21 mouse cellular contexts compared by ENCODE assay signal in the genomic region with DNA sequence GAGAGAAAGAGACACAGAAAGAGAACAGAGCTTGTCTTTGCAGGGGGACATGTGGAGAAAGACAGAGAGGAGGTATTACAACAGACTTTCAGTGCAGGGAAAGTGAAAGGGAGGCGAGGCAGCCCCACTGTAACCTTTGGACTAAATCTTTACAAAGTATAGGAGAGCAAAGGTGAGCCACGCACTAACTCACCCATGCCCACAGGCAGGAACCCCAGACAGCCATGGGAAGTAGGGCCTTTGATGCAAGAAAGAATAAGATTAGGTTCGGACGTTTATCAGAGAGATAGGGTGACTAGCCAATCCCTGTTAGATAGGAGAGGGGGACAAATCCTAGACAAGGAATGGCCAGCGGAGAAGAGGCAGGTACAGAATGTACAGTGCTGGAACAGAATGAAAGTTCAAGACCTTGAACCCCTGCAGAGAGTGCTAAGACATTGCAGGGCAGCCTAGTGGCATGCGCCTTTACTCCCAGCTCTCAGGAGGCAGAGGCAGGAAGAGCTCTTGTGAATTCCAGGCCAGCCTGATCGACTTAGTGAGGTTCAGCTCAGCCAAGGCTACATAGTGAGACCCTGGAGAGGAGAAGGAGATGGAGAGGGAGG. TPM values are rescaled to one million over a fixed set of nuclear protein-coding genes. Genes with fewer than 3 reads are reported as not detected.
A peak's percentile ranks its signal among the peaks of the same experiment; 100 is the strongest.
DNase-seq lines count a peak whose midpoint lies in the region; ATAC-seq and TF ChIP-seq lines count a peak whose summit lies in the region.
"Had no signal": no experiment of that assay in that cellular context is flagged by ENCODE, and none has a peak within 500 bp of the region (broad histone marks: within the 10 kb centered on the region; RNA-seq: fewer than 3 reads in every experiment).

No protein-coding gene starts in this region.

- dilution Hi-C loops in CH12.LX (cut with MboI; ENCODE audit: extremely low pct_ligation_motif_present, extremely low pct_unique_long_range_greater_than_20kb, low sequenced_read_pairs) = no loop called here

- no peak overlapping the region for H3K4me2 ChIP-seq in hindbrain, embryonic 13.5 days
- peak overlapping the region; percentile 59 for H3K4me2 ChIP-seq in CH12.LX (ENCODE audit: insufficient read depth, low read depth, poor library complexity, severe bottlenecking)
- H3K4me2 ChIP-seq in intestine, postnatal 0 days (replicated peaks; ENCODE audit: low read depth) = peak overlapping the region; percentile 18; the same call in 1 of the 2 replicates
- H3K4me2 ChIP-seq in myocyte (ENCODE audit: low read depth) = peak overlapping the region; percentile 7
- H3K4me2 ChIP-seq in midbrain, embryonic 16.5 days (ENCODE audit: low read length) = no peak overlapping the region
- H3K4me2 ChIP-seq: forebrain, embryonic 13.5 days had no signal

- no peak for DNase-seq in hindbrain, embryonic 10.5 days (ENCODE audit: low spot score)
- no peak for DNase-seq in CH12.LX (ENCODE audit: extremely low read depth)
- DNase-seq in left cerebral cortex, postnatal 4 days = no peak
- DNase-seq in urinary bladder, adult 2 months (ENCODE audit: low spot score) = no peak
- DNase-seq: adrenal gland, postnatal 25 days; heart, postnatal 14 days; right cerebral cortex, postnatal 14 days; thymus, postnatal 14 days had no signal

- H3K27me3 ChIP-seq in hindbrain, embryonic 10.5 days (ENCODE audit: insufficient read depth, poor library complexity, severe bottlenecking) = no peaks in the 10 kb centered on the region
- no peaks in the 10 kb centered on the region for H3K27me3 ChIP-seq in hindbrain, embryonic 13.5 days
- H3K27me3 ChIP-seq in CH12.LX (replicated peaks) (peaks cover 3% of the 10 kb centered on the region), myocyte (ENCODE audit: control insufficient read depth, insufficient read depth, insufficient read length) (no peaks in the 10 kb centered on the region)
- no peaks in the 10 kb centered on the region for H3K27me3 ChIP-seq in intestine, postnatal 0 days (replicated peaks; ENCODE audit: control insufficient read depth, insufficient read depth, low read length)
- H3K27me3 ChIP-seq in midbrain, embryonic 16.5 days (ENCODE audit: control insufficient read depth, insufficient read depth, low read depth, low read length) = no peaks in the 10 kb centered on the region
- H3K27me3 ChIP-seq: forebrain, embryonic 13.5 days had no signal

- no peaks in the 10 kb centered on the region for H3K36me3 ChIP-seq in hindbrain, embryonic 10.5 days
- no peaks in the 10 kb centered on the region for H3K36me3 ChIP-seq in hindbrain, embryonic 13.5 days
- H3K36me3 ChIP-seq in CH12.LX (replicated peaks in 1 of 2; ENCODE audit: control insufficient read depth in 1 of 2, insufficient read depth in 1 of 2, low read length in 1 of 2) = no peaks in the 10 kb centered on the region
- no peaks in the 10 kb centered on the region for H3K36me3 ChIP-seq in intestine, postnatal 0 days (ENCODE audit: control insufficient read depth, insufficient read depth)
- no peaks in the 10 kb centered on the region for H3K36me3 ChIP-seq in myocyte (ENCODE audit: control insufficient read depth, insufficient read depth)
- H3K36me3 ChIP-seq in midbrain, embryonic 16.5 days (ENCODE audit: control insufficient read depth, insufficient read depth, low read length) = no peaks in the 10 kb centered on the region

- peaks cover 19% of the 10 kb centered on the region for H3K4me1 ChIP-seq in hindbrain, embryonic 10.5 days (replicated peaks)
- H3K4me1 ChIP-seq in hindbrain, embryonic 13.5 days (replicated peaks) = peaks cover 7% of the 10 kb centered on the region
- peaks cover under 1 to 2% of the 10 kb centered on the region in 2 experiments for H3K4me1 ChIP-seq in CH12.LX (ENCODE audit: control insufficient read depth in 1 of 2, insufficient read depth in 2 of 2)
- no peaks in the 10 kb centered on the region for H3K4me1 ChIP-seq in intestine, postnatal 0 days (replicated peaks; ENCODE audit: control insufficient read depth, insufficient read depth, low read length)
- no peaks in the 10 kb centered on the region for H3K4me1 ChIP-seq in midbrain, embryonic 16.5 days (ENCODE audit: control insufficient read depth, insufficient read depth, low read length)

- no peak for TF ChIP-seq RAD21 in CH12.LX (IDR thresholded peaks at IDR 0.05; ENCODE audit: low read depth, low read length)

- no peak overlapping the region for H3K4me3 ChIP-seq in hindbrain, embryonic 10.5 days
- H3K4me3 ChIP-seq in hindbrain, embryonic 13.5 days = no peak overlapping the region
- no peak overlapping the region for H3K4me3 ChIP-seq in CH12.LX (replicated peaks in 1 of 3; ENCODE audit: low read depth in 2 of 3, low read length in 2 of 3, poor library complexity in 1 of 3)
- H3K4me3 ChIP-seq in intestine, postnatal 0 days (ENCODE audit: low read depth, low read length) = no peak overlapping the region
- no peak overlapping the region for H3K4me3 ChIP-seq in myocyte
- H3K4me3 ChIP-seq in midbrain, embryonic 16.5 days (ENCODE audit: low read depth, low read length) = no peak overlapping the region
- H3K4me3 ChIP-seq: forebrain, embryonic 13.5 days had no signal

- in situ Hi-C loops in CH12.LX (cut with MboI; ENCODE audit: low pct_ligation_motif_present, low pct_unique_long_range_greater_than_20kb, low sequenced_read_pairs) = no loop called here

- no peaks in the 10 kb centered on the region for H3K9me3 ChIP-seq in hindbrain, embryonic 10.5 days
- H3K9me3 ChIP-seq in hindbrain, embryonic 13.5 days = no peaks in the 10 kb centered on the region
- no peaks in the 10 kb centered on the region for H3K9me3 ChIP-seq in CH12.LX (replicated peaks; ENCODE audit: low read length)
- H3K9me3 ChIP-seq in intestine, postnatal 0 days (ENCODE audit: control insufficient read depth) = no peaks in the 10 kb centered on the region
- H3K9me3 ChIP-seq in midbrain, embryonic 16.5 days (replicated peaks; ENCODE audit: control insufficient read depth, low read length, poor library complexity, severe bottlenecking) = no peaks in the 10 kb centered on the region
- H3K9me3 ChIP-seq: forebrain, embryonic 13.5 days had no signal

- H3K27ac ChIP-seq in hindbrain, embryonic 10.5 days = peak overlapping the region; percentile 69; the same call in 1 of the 2 replicates
- H3K27ac ChIP-seq in hindbrain, embryonic 13.5 days = no peak overlapping the region
- no peak overlapping the region for H3K27ac ChIP-seq in CH12.LX (ENCODE audit: insufficient read depth, low read depth)
- H3K27ac ChIP-seq in intestine, postnatal 0 days (ENCODE audit: low read depth, low read length) = peak overlapping the region; percentile 60
- H3K27ac ChIP-seq in midbrain, embryonic 16.5 days (ENCODE audit: low read length) = no peak overlapping the region
- H3K27ac ChIP-seq: forebrain, embryonic 13.5 days had no signal

- no peaks in the 10 kb centered on the region for H3K79me2 ChIP-seq in CH12.LX (replicated peaks; ENCODE audit: control insufficient read depth, extremely low read depth, insufficient read depth, poor library complexity, severe bottlenecking)
- H3K79me2 ChIP-seq in myocyte (ENCODE audit: control insufficient read depth, insufficient read depth) = no peaks in the 10 kb centered on the region

- intact Hi-C loops in left cerebral cortex, postnatal 4 days (cut with DNase I) = no loop called here

- no peak overlapping the region for H3ac ChIP-seq in myocyte (ENCODE audit: control insufficient read depth, insufficient read length)

- TF ChIP-seq EP300 in CH12.LX (IDR thresholded peaks at IDR 0.05; ENCODE audit: low read length) = no peak

- TF ChIP-seq CTCF in CH12.LX (conservative IDR thresholded peaks at IDR 0.05 in 1 of 2, IDR thresholded peaks at IDR 0.05 in 1 of 2; ENCODE audit: low read depth in 2 of 2, low read length in 2 of 2) = no peak
- TF ChIP-seq CTCF in intestine, postnatal 0 days (IDR thresholded peaks at IDR 0.05; ENCODE audit: low read depth) = no peak

- ATAC-seq in hindbrain, embryonic 13.5 days (ENCODE audit: low FRiP score) = no peak
- ATAC-seq in intestine, postnatal 0 days = peak; percentile 93
- ATAC-seq in midbrain, embryonic 16.5 days = no peak

- H3K9ac ChIP-seq in hindbrain, embryonic 13.5 days = no peak overlapping the region
- H3K9ac ChIP-seq in CH12.LX (ENCODE audit: insufficient read depth, low read depth) = no peak overlapping the region
- no peak overlapping the region for H3K9ac ChIP-seq in intestine, postnatal 0 days (ENCODE audit: low read depth, low read length)
- no peak overlapping the region for H3K9ac ChIP-seq in midbrain, embryonic 16.5 days (ENCODE audit: low read depth, low read length)
- H3K9ac ChIP-seq: forebrain, embryonic 13.5 days had no signal

- TF ChIP-seq POLR2A in CH12.LX (IDR thresholded peaks at IDR 0.05; ENCODE audit: low read depth, low read length) (no peak), myocyte (IDR thresholded peaks at IDR 0.05; ENCODE audit: insufficient read length, low read depth) (no peak)

- 85% methylated on average over 7 of the region's 7 CpGs for WGBS in hindbrain, embryonic 10.5 days
- WGBS in hindbrain, embryonic 13.5 days = 87% methylated on average over 7 of the region's 7 CpGs
- WGBS in intestine, postnatal 0 days = 51% methylated on average over 7 of the region's 7 CpGs
- WGBS in midbrain, embryonic 16.5 days = 89% methylated on average over 7 of the region's 7 CpGs

RNA-seq across cellular contexts. Expression of a gene that starts 12.0 kb away (rescaled TPM):
- polyA plus RNA-seq in hindbrain, embryonic 10.5 days (2016; fragmentation: Nextera tagmentation; extraction: Ambion mirVana) = not detected in 2 replicates
- polyA plus RNA-seq in hindbrain, embryonic 13.5 days (2015; fragmentation: Nextera tagmentation; extraction: Ambion mirVana) = 0.09 TPM in 1 of 2 replicates, not detected in the other
- not detected in 2 replicates for total RNA-seq in CH12.LX (2012; rRNA removed)
- not detected in 2 replicates for total RNA-seq in CH12.LX (2014; rRNA removed)
- not detected in 2 replicates for polyA plus RNA-seq in CH12.LX (2012; ENCODE audit: insufficient read length, low read depth)
- polyA plus RNA-seq in intestine, postnatal 0 days (2015; fragmentation: Nextera tagmentation; extraction: Ambion mirVana) = 23.1 and 26.0 TPM in 2 replicates
- not detected for polyA plus RNA-seq in myocyte (2012; fragmentation: generic; extraction: Trizol)
- total RNA-seq in left cerebral cortex, postnatal 4 days (2021) = not detected
- polyA plus RNA-seq in midbrain, embryonic 16.5 days (2015; fragmentation: Nextera tagmentation; extraction: Ambion mirVana) = not detected in 2 replicates
- 0.03 TPM in 1 of 2 replicates, not detected in the other for polyA plus RNA-seq in urinary bladder, adult 2 months (2012; rRNA removed)
- total RNA-seq: adrenal gland, postnatal 25 days; common myeloid progenitor, adult 5-6 weeks; heart, postnatal 14 days; layer of hippocampus, postnatal 10 days; left cerebral cortex, postnatal 36 days; megakaryocyte, adult 5-6 weeks had no signal
- polyA plus RNA-seq: embryonic facial prominence, embryonic 14.5 days; forebrain, embryonic 13.5 days; lung, embryonic 16.5 days had no signal

RNA-seq across cellular contexts. Expression of a gene that starts 59.3 kb away (rescaled TPM):
- polyA plus RNA-seq in hindbrain, embryonic 10.5 days (2016; fragmentation: Nextera tagmentation; extraction: Ambion mirVana) = 0.60 and 2.0 TPM in 2 replicates
- polyA plus RNA-seq in hindbrain, embryonic 13.5 days (2015; fragmentation: Nextera tagmentation; extraction: Ambion mirVana) = 0.74 and 1.8 TPM in 2 replicates
- total RNA-seq in CH12.LX (2012; rRNA removed) (3.9 TPM in 2 replicates), CH12.LX (2014; rRNA removed) (1.7 and 1.9 TPM in 2 replicates)
- polyA plus RNA-seq in CH12.LX (2012; ENCODE audit: insufficient read length, low read depth) (2.0 and 2.9 TPM in 2 replicates), myocyte (2012; fragmentation: generic; extraction: Trizol) (1.1 TPM)
- 0.88 and 1.0 TPM in 2 replicates for polyA plus RNA-seq in intestine, postnatal 0 days (2015; fragmentation: Nextera tagmentation; extraction: Ambion mirVana)
- 1 to 10 TPM in 1 of 2 experiments, under 1 TPM in 1; 0.89 to 1.0 TPM for total RNA-seq in left cerebral cortex, postnatal 4 days (2021)
- 1.3 and 2.0 TPM in 2 replicates for polyA plus RNA-seq in midbrain, embryonic 16.5 days (2015; fragmentation: Nextera tagmentation; extraction: Ambion mirVana)
- 0.07 and 0.10 TPM in 2 replicates for polyA plus RNA-seq in urinary bladder, adult 2 months (2012; rRNA removed)
- total RNA-seq: common myeloid progenitor, adult 5-6 weeks; gastrocnemius, adult 18-20 months; megakaryocyte, adult 5-6 weeks had no signal
- polyA plus RNA-seq: kidney, embryonic 14.5 days had no signal

Comparison
In these comparisons a context has a peak if more than half of its experiments do, and no peak if none do; other contexts are left out.
1. H3K27ac ChIP-seq: peak in hindbrain, embryonic 10.5 days (single experiment) and intestine, postnatal 0 days (single experiment); none in hindbrain, embryonic 13.5 days (single experiment), CH12.LX (single experiment) and midbrain, embryonic 16.5 days (single experiment).
2. H3K4me2 ChIP-seq: peak in CH12.LX (single experiment), intestine, postnatal 0 days (single experiment) and myocyte (single experiment); none in hindbrain, embryonic 13.5 days (single experiment) and midbrain, embryonic 16.5 days (single experiment).
3. RNA of a gene that starts 12.0 kb away (polyA plus RNA-seq): 23.1 to 26.0 TPM in intestine, postnatal 0 days; 0.03 TPM in urinary bladder, adult 2 months, 0.09 TPM in hindbrain, embryonic 13.5 days, not detected in midbrain, embryonic 16.5 days, not detected in hindbrain, embryonic 10.5 days, not detected in CH12.LX and not detected in myocyte (single experiment); every median in the first group is over 10 times any median in the second.